Mouse (Mus musculus): ENCODE results near the gene Taf9b.
"Not testable (repeated sequence)": the region's sequence is repeated elsewhere in the genome, so short reads cannot be mapped to it uniquely, and the experiment has no call there.

Taf9b gene

GRCm38 (mm10) chrX:106221058-106221457, at the start of gene Taf9b:
Taf9b (minus strand) TSS chrX:106221158.
- no peak for DNase-seq

DNA sequence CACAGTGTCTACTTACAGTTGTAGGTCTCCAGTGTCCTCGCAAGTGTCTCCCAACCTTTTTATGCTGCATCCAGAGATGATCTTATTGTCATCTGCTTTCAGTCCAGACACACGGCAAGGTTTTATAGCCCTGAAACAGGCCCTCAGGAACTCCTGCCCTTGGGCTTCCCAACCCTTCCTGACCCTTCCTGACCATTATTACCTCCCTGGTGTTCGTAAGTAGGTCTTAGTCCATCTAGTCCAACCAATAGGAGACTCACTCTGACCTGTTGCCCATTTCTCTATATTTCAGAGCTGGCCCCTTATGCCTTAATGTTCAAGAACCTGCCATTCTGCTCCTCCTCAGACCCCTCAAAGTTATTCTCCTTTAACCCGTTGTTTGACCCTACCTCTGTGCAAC, 34.3 kb upstream of the Taf9b start, which contains the start of gene Fnd3c2:
Fnd3c2 (minus strand) TSS at position 101 of the 400 bp plus-strand sequence.
- no peak for DNase-seq

DNA sequence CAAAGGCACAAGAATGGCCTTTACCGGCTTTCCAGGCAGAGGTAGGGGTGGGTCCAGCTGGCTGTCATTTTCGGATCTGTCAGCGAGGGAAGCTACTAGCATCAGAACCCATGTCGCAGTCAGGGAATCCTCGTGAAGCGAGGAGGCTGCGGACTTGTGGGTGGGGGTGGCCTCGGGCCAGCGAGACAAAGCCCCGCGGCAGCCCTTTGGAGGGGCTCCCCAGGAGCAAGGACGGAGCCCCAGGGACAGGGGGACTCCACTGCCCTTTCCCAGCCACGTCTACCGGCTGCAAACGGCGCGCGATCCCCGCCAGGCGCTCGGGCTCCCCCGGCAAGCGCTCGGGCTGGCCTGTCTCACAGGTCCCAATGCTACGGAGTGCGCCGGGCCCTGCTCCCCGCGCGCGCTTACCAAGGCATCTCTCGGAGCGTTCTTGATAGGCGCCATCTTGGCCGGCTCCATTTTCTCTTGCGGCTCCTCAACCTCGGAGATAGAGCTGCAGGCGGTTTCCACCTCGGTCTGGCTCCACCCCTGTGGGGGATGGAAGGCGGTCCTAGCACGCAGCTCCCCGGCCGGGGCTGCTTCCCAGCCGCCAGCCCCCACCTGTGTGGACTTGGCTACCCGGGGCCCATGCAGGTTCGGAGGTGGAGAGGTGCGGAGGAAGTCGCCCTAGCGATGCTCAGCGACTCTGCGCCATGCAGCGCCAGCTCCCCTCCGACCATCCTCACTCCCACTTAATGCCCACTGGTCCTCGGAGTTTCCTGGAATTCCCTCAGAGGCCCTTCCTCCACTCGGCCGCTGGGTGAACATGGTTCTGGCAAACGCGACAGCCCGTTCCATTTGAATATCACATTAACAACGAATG, 1.6 kb downstream of the Taf9b start:
- peak; percentile 61 for DNase-seq

DNA sequence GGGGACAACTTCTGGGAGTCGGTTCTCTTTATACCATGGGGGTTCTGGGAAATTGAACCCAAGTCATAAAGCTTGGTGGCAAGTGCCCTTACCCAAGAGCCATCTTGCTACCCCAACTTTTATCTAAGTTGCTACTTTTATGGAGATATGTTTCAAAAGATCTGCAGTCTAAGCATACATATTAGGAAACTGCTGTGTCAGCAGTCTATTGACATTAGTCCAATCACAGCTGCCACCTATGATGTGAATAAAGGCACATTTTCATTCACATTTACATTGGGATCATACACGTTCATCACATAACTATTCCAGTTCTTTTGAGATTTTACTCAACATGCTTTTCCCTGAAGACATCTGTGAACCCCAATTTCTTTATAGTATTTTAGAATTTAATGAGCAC, 11.9 kb downstream of the Taf9b start:
- no peak for DNase-seq

DNA sequence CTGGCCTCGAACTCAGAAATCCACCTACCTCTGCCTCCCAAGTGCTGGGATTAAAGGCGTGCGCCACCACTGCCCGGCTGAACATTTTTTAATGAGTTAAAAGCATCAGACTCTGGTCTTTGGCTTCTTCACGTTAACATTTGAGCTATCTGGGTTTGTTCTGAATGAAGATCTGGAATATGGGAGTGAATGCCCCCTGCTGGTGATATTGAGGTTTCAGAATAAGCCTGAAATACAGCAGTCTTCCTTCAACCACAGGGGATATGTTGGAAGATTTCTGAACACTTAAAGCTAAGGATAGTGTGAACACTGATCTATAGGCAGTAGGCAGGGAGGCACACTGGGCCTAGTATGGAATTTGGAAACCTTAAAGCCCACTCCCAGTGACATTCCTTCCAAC, 22.1 kb downstream of the Taf9b start:
- no peak for DNase-seq

- DNase-seq: no peak
Measured at GRCm38 (mm10) chrX:106197308-106197707, 23.6 kb downstream of the Taf9b start.

DNA sequence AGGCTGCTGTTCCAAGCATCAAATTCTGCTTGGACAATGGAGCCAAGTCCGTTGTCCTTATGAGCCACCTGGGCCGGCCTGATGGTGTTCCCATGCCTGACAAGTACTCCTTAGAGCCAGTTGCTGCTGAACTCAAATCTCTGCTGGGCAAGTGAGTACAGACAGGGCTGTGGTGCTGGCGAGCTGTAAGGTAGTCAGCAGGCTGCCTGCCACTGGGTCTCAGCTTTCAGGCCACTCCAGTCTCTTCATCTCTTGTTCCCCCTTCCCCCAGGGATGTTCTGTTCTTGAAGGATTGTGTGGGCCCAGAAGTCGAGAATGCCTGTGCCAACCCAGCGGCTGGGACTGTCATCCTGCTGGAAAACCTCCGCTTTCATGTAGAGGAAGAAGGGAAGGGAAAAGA, 26.6 kb downstream of the Taf9b start:
- not testable (repeated sequence) for DNase-seq

GRCm38 (mm10) chrX:106190091-106190490, 30.9 kb downstream of the Taf9b start:
- DNase-seq: no peak

DNA sequence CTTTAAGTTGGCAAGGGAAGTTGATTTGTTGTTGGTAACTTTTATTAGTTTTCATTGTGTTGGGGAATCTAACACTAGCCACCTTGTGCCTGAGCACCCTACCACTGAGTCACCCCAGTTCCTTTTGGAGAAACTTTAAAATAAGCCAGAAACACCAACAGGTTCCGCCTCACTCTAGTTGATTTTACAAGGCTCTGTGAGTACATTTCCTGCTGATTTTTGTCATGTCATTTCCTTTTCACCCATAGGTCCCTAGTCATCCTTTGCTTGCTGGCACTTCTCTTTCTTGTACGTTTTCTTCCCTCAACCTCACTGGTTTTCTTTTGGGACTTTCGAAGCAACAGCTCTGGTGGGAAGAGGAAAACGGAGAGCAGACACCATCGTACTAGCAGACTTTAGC, 31.6 kb downstream of the Taf9b start:
- no peak for DNase-seq

GRCm38 (mm10) chrX:106187737-106188136, 33.2 kb downstream of the Taf9b start:
- peak; percentile 3 for DNase-seq

DNA sequence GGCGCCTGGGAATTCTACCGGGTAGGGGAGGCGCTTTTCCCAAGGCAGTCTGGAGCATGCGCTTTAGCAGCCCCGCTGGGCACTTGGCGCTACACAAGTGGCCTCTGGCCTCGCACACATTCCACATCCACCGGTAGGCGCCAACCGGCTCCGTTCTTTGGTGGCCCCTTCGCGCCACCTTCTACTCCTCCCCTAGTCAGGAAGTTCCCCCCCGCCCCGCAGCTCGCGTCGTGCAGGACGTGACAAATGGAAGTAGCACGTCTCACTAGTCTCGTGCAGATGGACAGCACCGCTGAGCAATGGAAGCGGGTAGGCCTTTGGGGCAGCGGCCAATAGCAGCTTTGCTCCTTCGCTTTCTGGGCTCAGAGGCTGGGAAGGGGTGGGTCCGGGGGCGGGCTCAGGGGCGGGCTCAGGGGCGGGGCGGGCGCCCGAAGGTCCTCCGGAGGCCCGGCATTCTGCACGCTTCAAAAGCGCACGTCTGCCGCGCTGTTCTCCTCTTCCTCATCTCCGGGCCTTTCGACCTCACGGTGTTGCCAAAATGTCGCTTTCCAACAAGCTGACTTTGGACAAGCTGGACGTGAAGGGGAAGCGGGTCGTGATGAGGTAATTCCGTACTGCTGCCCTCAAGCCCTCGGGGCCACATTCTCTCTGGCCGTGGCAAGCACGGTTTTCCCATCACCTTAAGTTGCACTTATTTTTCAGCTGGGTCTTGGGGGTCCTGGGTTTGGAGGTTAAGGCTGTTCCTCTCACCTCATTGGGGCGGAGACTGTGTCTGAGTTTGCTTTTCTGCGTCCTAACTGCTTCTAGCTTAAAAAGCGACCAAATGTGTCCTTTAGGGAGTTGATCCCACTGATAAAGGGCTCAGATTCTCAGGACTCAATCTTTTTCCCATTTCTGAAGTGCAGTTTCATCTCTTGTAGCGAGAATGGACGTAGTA, 34.0 kb downstream of the Taf9b start, which contains the start of gene Pgk1:
Pgk1 (plus strand) TSS at position 388 of the 937 bp plus-strand sequence.
- DNase-seq: peak; percentile 80

DNA sequence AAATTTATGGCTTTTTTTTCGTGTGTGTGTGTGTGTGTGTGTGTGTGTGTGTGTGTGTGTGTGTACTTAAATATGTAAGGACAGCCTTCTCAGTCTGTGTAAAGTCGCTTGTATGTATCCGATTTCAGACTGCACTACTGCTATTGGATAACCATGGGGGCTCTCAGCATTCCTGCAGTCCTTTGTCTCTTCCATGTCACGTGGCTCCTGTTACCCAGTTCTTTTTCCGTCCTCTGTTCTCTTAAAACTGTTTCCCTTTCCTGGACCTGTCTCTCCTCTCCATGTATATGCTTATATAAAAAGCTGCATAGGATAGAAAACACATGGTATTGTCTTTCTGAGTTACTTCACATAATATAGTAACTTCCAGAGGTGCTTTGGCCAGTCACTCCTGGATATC, 35.3 kb downstream of the Taf9b start:
- DNase-seq: no peak

GRCm38 (mm10) chrX:106184279-106184678, 36.7 kb downstream of the Taf9b start:
- no peak for DNase-seq

DNA sequence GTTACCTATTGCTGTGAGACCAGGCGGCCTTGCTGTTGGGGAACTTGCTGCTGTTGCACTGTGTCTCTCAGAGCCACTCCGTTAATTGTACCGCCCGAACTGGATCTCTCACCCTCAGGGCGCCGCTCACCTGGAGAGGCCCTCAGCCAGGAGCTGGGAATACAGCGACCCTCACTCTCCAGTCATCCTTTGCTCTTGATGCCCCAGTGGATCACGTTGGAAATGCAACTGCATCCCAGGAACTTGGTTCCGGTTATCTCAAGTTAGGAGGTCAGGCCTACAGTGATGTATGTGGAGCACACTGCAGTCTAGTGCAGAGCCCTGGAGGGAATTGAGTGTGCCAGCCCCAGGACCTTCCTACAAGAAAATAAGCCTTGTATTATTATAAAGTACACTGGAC, 44.6 kb downstream of the Taf9b start:
- DNase-seq: no peak

DNA sequence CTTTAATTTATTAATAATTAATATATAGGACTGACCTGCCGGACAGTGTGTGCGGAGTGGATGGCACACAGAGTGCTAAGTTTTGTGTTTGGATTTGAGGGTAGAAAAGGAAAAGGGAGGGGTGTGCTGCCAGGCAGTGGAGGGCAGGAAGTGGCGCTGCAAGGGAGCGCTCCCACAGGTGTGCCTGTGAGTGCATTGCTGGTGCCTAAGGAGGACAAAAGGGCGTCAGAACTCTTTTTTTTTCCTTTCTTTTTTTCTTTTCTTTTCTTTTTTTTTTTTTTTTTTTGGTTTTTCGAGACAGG, 49.2 kb downstream of the Taf9b start:
- no peak for DNase-seq

- peak; percentile 76 for DNase-seq
Measured at GRCm38 (mm10) chrX:106171106-106171852, 49.7 kb downstream of the Taf9b start.

GRCm38 (mm10) chrX:106165089-106165488, 55.9 kb downstream of the Taf9b start:
- DNase-seq: no peak

GRCm38 (mm10) chrX:106164555-106164954, 56.4 kb downstream of the Taf9b start:
- no peak for DNase-seq

DNA sequence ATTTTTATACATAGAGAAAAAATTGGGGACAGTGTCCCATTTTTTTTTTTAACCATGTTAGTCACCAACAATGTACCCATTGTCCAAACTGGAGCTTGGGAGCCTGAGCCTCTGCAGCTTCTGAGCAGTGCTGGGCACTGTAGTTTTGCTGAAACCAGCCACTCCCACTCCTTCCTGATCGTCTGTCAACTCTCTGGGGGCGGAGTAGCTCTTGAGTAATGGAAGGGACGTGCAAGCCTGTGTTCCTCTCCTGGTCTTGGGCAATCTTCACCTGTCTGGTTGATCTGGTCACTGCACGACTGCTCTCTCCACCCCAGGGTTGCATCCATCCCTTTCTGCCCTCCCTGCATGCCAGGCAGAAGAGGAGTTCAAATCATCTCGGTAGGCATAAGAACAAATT, 57.0 kb downstream of the Taf9b start:
- DNase-seq: no peak
